Mouse (Mus musculus): ENCODE data around the gene Pcgf3.

DNA sequence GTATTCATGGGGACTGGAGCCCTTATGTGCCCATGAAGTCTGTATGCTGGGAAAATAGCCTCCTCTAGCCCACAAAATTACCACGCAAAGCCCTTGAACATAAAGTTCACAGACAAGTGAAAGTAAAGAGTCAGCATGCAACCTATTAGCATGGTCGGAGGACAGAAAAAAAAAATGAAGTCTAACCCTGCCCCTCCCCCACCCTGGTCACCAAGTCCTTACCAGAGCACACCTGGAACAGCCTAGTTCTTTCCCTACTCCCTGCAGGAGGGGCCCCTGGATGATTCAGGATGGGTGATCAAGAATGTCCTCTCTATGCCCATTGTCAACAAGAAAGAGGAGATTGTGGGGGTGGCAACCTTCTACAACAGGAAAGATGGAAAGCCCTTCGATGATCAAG lies 38.3 kb upstream of the Pcgf3 start:
- TF ChIP-seq EP300 (optimal IDR thresholded peaks at IDR 0.05), result no peak
- no peak for TF ChIP-seq CTCF (IDR thresholded peaks at IDR 0.05; ENCODE audit: low read depth)
